Mouse (Mus musculus) urinary bladder, adult 2 months (tissue): Measurements from ENCODE around the gene Mtx3. TPM values are rescaled to one million over a fixed set of nuclear protein-coding genes. Genes with fewer than 3 reads are reported as not detected.
"Not testable (repeated sequence)": the region's sequence is repeated elsewhere in the genome, so short reads cannot be mapped to it uniquely, and the experiment has no call there.

Experiments
- DNase-seq: peaks from one replicate; pipeline ENCODE4 v3.0.0; 2022; ENCODE audit warnings: low spot score
- polyA plus RNA-seq: library from polyadenylated mRNA; depleted of rRNA; stranded (reverse); fragments of >200 nt; gene quantifications from 2 replicates; pipeline ENCODE4 v1.2.3, GENCODE M21; 2012; rRNA removed

The Mtx3 gene
- polyA plus RNA-seq, result 11.8 and 13.0 TPM in 2 replicates

GRCm38 (mm10) chr13:92844586-92845221, at the start of gene Mtx3:
Gene Mtx3 (plus strand): TSS chr13:92844760.
- peak; percentile 80 for DNase-seq

GRCm38 (mm10) chr13:92798830-92799229, 45.7 kb upstream of the Mtx3 start:
- no peak for DNase-seq

GRCm38 (mm10) chr13:92799306-92799925, 45.1 kb upstream of the Mtx3 start:
- DNase-seq, result no peak

GRCm38 (mm10) chr13:92806785-92807184, 37.8 kb upstream of the Mtx3 start:
- no peak for DNase-seq

GRCm38 (mm10) chr13:92807849-92808248, 36.7 kb upstream of the Mtx3 start:
- DNase-seq, result no peak

- DNase-seq, result not testable (repeated sequence)
Observed at GRCm38 (mm10) chr13:92810592-92810991, 34.0 kb upstream of the Mtx3 start.

- DNase-seq, result no peak
Observed at GRCm38 (mm10) chr13:92816329-92816728, 28.2 kb upstream of the Mtx3 start.

- DNase-seq, result no peak
Observed at GRCm38 (mm10) chr13:92817357-92817756, 27.2 kb upstream of the Mtx3 start.

GRCm38 (mm10) chr13:92828820-92829219, 15.7 kb upstream of the Mtx3 start:
- DNase-seq, result no peak

- DNase-seq, result no peak
Observed at GRCm38 (mm10) chr13:92833162-92833561, 11.4 kb upstream of the Mtx3 start.

- no peak for DNase-seq
Observed at GRCm38 (mm10) chr13:92846438-92846837, 1.9 kb downstream of the Mtx3 start.

GRCm38 (mm10) chr13:92847336-92847735, 2.8 kb downstream of the Mtx3 start:
- DNase-seq, result no peak

GRCm38 (mm10) chr13:92848002-92848401, 3.4 kb downstream of the Mtx3 start:
- DNase-seq, result no peak

- DNase-seq, result no peak
Observed at GRCm38 (mm10) chr13:92855901-92856300, 11.3 kb downstream of the Mtx3 start.

- no peak for DNase-seq
Observed at GRCm38 (mm10) chr13:92858808-92859207, 14.2 kb downstream of the Mtx3 start.

GRCm38 (mm10) chr13:92859959-92860358, 15.4 kb downstream of the Mtx3 start:
- DNase-seq, result no peak

- no peak for DNase-seq
Observed at GRCm38 (mm10) chr13:92865358-92865757, 20.8 kb downstream of the Mtx3 start.

GRCm38 (mm10) chr13:92866680-92867079, 22.1 kb downstream of the Mtx3 start:
- no peak for DNase-seq

GRCm38 (mm10) chr13:92879514-92879913, 35.0 kb downstream of the Mtx3 start:
- no peak for DNase-seq

GRCm38 (mm10) chr13:92879933-92880332, 35.4 kb downstream of the Mtx3 start:
- no peak for DNase-seq

GRCm38 (mm10) chr13:92880589-92880988, 36.0 kb downstream of the Mtx3 start:
- no peak for DNase-seq

GRCm38 (mm10) chr13:92882271-92882985, 37.9 kb downstream of the Mtx3 start:
- DNase-seq, result no peak
